Mouse (Mus musculus) monocyte, adult 59 days (primary cell): ENCODE results near the gene 1810049J17Rik. TPM values are rescaled to one million over a fixed set of nuclear protein-coding genes. Genes with fewer than 3 reads are reported as not detected.

ENCODE experiments used
- total RNA-seq, 2 experiments: library from RNA; stranded (reverse); gene quantifications; one replicate each; pipeline ENCODE4 v1.2.4; 2023

1810049J17Rik gene
- total RNA-seq: 1 to 10 TPM in 1 of 2 experiments, not detected in 1; 2.5 TPM

GRCm38 (mm10) chr15:12321788-12322621 is at the start of gene 1810049J17Rik:
Gene 1810049J17Rik (minus strand): TSS chr15:12321899.

GRCm38 (mm10) chr15:12321091-12321787 is 460 bp downstream of the 1810049J17Rik start, which contains the start of gene Golph3:
Gene Golph3 (plus strand): TSS chr15:12321450.

Other genes with a start within 250 kb of the 1810049J17Rik start
- 100 to 1,000 TPM; 102 to 114 TPM for gene Zfr, start 204.1 kb downstream of the 1810049J17Rik start, total RNA-seq
- 10 to 100 TPM; 30.6 to 31.5 TPM for gene Mtmr12, start 116.9 kb downstream of the 1810049J17Rik start, total RNA-seq
- 10 to 100 TPM; 98.2 to 99.2 TPM for gene Golph3, start 449 bp downstream of the 1810049J17Rik start, total RNA-seq